Mouse (Mus musculus) lung, adult 2 months (tissue): ENCODE measurements around the gene Entpd6.

ENCODE experiments used
- CTCF ChIP-seq: fragments of 200-500 bp; IDR thresholded peaks from 2 replicates; pipeline ENCODE4 v1.5.1; 2011; ENCODE audit warnings: mild to moderate bottlenecking, low read length, control low read depth; ENCODE audit not compliant: insufficient read depth
- POLR2A ChIP-seq: fragments of 200-500 bp; IDR thresholded peaks from 2 replicates; pipeline ENCODE4 v1.6.1; 2011; ENCODE audit warnings: low read depth, mild to moderate bottlenecking, control low read depth, low read length, borderline replicate concordance; ENCODE audit errors: extremely low read depth

DNA sequence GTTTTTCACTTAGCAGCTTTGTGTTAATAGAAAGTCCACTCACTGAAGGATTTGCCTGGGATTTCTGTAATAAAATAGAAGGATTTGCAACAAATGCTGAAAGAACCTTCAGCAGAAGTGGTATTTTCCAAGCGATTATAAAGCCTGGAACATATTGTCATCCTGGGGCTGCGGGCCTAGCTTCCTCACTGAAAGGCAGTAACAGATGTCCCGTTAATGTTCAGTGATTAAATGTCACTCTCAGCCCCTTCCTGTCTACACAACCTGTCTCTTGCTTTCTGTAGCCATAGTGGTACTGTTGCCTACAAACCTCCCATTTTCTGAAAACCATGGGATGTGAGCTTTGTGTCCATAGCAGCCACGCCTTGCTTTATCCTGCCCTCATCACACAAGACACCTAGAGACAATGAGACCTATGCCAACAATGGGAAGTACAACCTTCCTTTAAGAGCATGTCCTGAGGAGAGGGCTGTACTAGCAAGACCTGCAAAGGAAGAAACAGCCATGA is 36.6 kb upstream of the Entpd6 start:
- TF ChIP-seq CTCF (no peak), POLR2A (no peak)
